Mouse (Mus musculus) urinary bladder, adult 18-20 months (tissue): ENCODE measurements around the gene Inf2.

Source experiments
- DNase-seq, 2 experiments: peaks; one replicate each; pipeline ENCODE4 v3.0.0; 2022; ENCODE audit warnings: low spot score in 2 of 2, mixed read lengths in 2 of 2

Inf2 gene

GRCm38 (mm10) chr12:112658619-112659018 is 70.0 kb downstream of the Inf2 start:
- no peak for DNase-seq

DNA sequence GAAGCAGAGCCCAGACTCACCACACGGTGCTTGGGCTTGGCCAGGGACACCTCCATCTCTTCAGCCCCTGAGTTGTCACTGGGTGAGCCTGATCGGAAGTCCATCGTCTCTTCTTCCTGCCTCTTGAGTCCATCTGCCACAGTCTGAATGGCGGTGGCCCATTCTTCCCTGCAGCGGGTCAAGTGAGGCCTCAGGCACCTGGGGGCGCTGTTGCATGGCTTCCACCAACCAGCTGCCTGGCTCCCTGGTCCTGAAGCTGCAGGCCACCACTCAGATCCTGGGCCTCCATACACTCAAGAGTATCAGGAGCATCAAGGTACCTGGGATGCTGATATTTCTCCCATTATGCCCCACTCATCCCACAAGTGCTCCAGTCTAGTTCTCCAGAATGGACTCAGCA is 70.5 kb downstream of the Inf2 start:
- DNase-seq, result peak; percentile 36 to 59

DNA sequence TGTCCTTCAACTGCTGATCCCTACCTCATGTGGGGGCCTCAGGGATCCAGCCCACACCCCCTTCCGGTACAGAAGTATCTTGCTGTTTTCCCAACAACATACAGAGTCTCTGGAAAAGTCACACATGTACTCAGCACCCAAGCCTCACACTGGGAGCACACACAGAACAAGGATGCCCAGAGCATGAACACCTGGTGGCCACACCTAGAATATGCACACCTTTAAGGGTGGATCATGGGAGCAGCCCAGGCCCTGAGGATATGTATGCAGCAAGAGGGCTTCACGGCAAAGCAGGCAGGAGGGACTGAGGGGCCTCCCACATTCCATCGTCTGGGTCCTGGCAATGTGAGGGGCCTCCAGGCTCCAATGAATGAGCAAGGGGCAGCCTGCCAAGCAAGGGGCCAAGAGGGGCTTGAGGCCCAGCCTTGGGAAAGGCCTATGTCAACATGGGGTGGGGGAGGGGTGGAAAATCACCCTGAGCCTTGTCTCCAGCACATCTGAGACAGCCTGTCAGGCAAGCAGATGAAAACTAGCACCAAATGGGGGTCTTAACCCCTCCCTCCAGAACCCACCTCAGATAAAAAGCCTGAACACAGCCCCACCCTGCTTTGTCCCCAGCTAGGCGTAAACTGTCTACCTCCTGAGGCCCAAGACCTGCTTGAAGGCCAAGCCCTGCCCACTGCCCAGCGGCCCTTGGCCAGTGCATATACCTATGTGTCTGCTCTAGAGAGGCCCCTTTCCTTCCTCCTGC is 72.2 kb downstream of the Inf2 start:
- DNase-seq, result no peak

DNA sequence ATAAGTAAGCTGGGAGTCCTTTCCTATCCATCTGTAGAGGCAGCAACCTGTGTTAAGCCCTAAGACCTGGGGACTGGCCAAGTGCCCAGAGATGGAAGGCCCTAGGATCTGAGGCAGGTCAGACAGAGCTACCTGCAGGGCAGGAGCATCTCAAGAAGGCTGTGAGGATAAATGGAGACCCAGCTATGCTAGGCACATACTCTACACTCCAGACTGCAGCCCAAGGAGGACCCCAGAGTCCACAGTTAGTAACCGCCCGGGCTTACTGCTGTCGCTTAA is 72.7 kb downstream of the Inf2 start:
- no peak for DNase-seq

GRCm38 (mm10) chr12:112661851-112662250 is 73.3 kb downstream of the Inf2 start:
- no peak for DNase-seq

DNA sequence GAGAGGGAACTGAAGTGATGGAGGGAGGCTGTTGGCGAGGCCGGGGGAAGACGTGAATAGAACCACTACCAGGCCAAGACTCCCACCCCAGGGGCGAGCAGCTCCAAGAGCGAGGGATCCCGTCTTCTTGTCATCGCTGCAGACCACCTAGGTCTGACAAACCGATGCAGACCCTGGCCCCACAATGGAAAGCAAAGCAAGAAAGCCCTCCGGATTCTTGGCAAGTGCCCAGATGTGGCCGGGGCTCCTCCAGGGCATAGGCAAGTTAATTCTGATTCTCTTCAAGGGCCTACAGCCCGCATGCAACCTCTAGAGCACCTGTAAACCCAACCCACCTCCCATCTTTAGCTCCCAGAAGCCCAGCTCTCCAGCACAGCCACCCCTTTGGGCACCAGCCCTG is 74.7 kb downstream of the Inf2 start:
- no peak for DNase-seq

DNA sequence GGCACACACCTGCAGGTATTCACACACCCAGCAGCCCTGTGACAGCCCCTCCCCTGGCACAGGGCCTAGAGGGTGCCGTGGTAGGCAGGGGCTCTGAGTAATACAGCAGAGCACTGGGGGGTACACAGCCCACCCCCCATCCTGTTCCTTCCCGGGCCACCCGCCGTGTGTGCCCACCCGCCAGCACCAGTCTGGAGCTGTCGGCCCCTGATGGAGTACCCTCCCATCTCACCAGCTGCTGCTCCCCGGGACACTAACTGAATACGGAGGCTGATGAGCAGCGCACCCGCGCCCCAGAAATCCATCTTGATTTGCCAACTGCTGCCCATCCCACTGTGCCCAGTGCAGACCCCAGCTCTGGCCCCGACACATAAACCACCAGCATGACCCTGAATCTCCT is 75.1 kb downstream of the Inf2 start:
- DNase-seq, result no peak

- DNase-seq, result no peak
Observed at GRCm38 (mm10) chr12:112664124-112664523, 75.5 kb downstream of the Inf2 start.

GRCm38 (mm10) chr12:112664656-112665055 is 76.1 kb downstream of the Inf2 start:
- DNase-seq, result no peak
